Mouse (Mus musculus) megakaryocyte, embryonic 14.5 days (primary cell): Measurements from ENCODE around the gene Adgrl3.

Experiments used
- FLI1 ChIP-seq: IDR thresholded peaks from 2 replicates; pipeline ENCODE4 v1.6.1; 2012; ENCODE audit warnings: low read length, inconsistent platforms, mixed read lengths
- GATA1 ChIP-seq: IDR thresholded peaks from 3 replicates; pipeline ENCODE4 v1.6.1; 2012; ENCODE audit warnings: mixed read lengths, low read length, inconsistent platforms, borderline replicate concordance

- no peak for TF ChIP-seq GATA1
- TF ChIP-seq FLI1 = no peak
Observed at GRCm38 (mm10) chr5:81465971-81466370, 446.0 kb downstream of the Adgrl3 start.
